Mouse (Mus musculus) mature B cell (primary cell): ENCODE data around the gene Olfr243.
"Not testable (repeated sequence)": the region's sequence is repeated elsewhere in the genome, so short reads cannot be mapped to it uniquely, and the experiment has no call there.

ENCODE experiments used
- in situ Hi-C: fragments of 300-500 bp; cut with MboI; formaldehyde crosslinking; loops from 2 replicates; pipeline ENCODE4 v1.14.3; 2019

Olfr243 gene

GRCm38 (mm10) chr7:103714371-103714770 lies at the start of gene Olfr243:
Olfr243 (plus strand) TSS chr7:103714671.
- in situ Hi-C loops: no loop called here

GRCm38 (mm10) chr7:103671091-103671490 lies 43.4 kb upstream of the Olfr243 start, which contains the start of gene Olfr624:
Olfr624 (minus strand) TSS chr7:103671191.
- in situ Hi-C loops: no loop called here

GRCm38 (mm10) chr7:103682420-103682819 lies 32.1 kb upstream of the Olfr243 start, which contains the start of gene Olfr625-ps1:
Olfr625-ps1 (plus strand) TSS chr7:103682720.
- in situ Hi-C loops: no loop called here

DNA sequence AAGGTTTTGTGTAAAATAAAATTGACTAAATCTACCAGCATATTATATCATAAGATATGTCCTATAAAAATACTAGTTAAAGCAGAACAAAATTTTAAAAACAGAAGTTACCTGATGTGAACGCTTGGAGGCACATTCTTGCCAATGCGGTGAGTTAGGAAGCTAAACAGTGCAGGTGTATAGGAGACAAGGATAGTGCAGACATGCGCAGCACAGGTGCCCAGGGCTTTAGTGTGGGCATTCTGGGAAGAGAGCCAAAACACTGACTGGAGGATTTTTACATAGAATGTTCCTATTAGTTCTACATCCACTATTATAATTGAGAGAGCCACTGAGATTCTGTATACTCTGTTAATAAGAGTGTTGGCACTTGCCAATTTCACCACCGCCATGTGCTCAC lies 15.0 kb upstream of the Olfr243 start:
- in situ Hi-C loops: no loop called here

DNA sequence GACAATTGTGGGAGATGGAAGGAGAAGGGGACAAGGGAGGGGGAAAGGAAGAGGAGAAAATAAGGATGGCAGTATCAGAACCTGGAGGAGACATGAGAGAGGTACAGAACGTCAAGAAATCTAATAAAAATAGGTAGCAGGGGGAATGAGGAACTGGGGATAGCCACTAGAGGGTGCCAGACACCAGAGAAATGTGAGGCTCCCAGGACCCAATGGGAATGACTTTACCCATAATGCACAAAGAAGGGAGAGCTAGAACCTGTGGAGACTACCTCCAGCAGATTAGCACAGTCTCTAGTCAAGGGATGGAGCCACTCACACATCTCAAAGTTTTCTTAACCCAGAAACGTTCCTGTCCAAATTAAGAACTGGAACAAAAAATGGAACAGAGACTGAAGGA lies 2.4 kb upstream of the Olfr243 start:
- in situ Hi-C loops: no loop called here

DNA sequence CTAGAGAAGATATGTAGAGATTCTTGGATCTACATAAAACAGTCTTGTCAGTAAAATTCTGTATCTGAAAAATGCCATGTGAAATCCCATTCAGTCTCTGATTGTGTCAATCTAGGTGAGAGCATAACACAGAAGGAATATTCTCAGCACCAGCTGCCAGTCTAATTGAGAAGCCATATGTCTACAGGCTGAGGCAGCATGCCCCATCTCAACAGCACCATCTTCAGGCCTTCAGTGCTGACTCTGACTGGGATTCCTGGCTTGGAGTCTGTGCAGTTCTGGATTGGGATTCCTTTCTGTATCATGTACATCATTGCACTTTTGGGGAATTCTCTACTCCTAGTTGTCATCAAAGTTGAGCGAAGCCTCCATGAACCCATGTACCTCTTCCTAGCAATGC lies 1.9 kb downstream of the Olfr243 start:
- in situ Hi-C loops: not testable (repeated sequence)

DNA sequence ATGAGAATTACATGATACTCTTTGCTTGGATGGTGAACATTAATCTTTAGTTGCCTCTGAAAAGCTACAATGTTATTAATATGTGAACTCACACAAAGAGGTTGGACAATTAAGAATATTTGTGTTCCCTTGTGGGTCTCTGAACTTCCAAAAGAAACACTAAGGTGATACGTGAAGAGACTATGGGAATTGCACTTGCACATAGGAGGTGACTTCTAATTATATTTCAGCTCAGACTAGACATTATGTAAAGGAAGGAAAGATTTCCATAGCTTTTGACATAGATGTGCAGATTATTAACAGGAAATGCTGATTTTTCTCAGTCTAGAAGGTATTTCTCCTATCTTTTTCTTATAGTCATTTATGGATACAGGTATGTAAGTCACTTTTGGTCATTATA lies 15.6 kb downstream of the Olfr243 start, which contains the start of gene Olfr628:
Olfr628 (plus strand) TSS at position 301 of the 400 bp plus-strand sequence.
- in situ Hi-C loops: no loop called here

DNA sequence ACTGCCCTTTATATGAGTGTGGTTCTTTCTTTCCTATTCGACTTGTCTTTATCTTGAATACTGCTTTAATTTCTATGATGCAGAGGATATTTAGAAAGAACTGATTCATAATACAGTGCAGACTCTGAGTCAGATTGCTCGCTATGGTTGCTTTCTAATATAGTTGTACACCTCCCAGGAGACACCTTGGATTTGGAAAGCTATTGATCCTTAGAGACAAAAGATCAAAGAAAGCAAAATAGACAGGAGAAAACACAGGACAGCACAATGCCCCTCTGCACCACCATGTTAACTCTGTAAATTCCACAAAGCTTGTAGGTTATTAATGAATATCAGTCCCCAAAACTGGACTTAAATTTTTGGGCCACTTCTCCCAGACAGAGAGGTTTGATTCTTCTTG lies 30.4 kb downstream of the Olfr243 start, which contains the start of gene Olfr629:
Olfr629 (minus strand) TSS at position 101 of the 400 bp plus-strand sequence.
- in situ Hi-C loops: no loop called here

DNA sequence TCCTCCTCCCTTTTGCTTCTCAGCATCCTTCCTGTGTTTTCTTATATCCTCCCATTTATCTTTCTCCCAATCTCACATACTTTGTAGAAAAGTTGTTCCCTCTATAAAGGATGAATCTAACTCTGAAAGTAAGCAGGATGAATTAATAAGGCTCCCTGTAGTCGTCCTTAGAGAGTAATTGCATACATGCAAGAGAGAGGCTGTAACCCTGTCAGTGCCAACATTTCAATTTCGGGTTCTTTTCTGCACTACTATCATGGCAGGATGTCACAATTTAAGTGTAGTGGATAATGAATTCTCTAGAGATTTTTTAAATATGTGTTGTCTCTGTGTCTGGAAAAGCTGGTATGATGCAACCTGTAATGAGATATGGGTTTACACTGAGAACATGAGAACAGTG lies 42.8 kb downstream of the Olfr243 start, which contains the start of gene Olfr630:
Olfr630 (minus strand) TSS at position 101 of the 400 bp plus-strand sequence.
- in situ Hi-C loops: no loop called here

DNA sequence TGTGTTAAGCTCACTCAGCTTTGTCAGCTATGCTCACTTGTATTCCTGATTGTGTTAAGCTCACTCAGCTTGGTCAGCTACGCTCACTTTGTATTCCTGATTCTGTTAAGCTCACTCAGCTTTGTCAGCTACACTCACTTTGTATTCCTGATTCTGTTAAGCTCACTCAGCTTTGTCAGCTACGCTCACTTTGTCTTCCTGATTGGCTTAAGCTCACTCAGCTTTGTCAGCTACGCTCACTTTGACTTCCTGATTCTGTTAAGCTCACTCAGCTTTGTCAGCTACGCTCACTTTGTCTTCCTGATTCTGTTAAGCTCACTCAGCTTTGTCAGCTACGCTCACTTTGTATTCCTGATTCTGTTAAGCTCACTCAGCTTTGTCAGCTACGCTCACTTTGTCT lies 47.7 kb downstream of the Olfr243 start:
- in situ Hi-C loops: not testable (repeated sequence)

GRCm38 (mm10) chr7:103767687-103768086 lies 53.2 kb downstream of the Olfr243 start:
- in situ Hi-C loops: not testable (repeated sequence)
